Mouse (Mus musculus): ENCODE results near the gene Armc8. TPM values are rescaled to one million over a fixed set of nuclear protein-coding genes. Genes with fewer than 3 reads are reported as not detected.
A peak's percentile ranks its signal among the peaks of the same experiment; 100 is the strongest.
"Not testable (repeated sequence)": the region's sequence is repeated elsewhere in the genome, so short reads cannot be mapped to it uniquely, and the experiment has no call there.

The Armc8 gene
- 19.5 and 23.7 TPM in 2 replicates for polyA plus RNA-seq (2014; fragmentation: Nextera tagmentation; extraction: Ambion mirVana)

- peak within 1 kb of the TSS; percentile 97 for H3K4me3 ChIP-seq (ENCODE audit: low read depth, low read length)
- H3K4me2 ChIP-seq, result peak within 1 kb of the TSS; percentile 65
- H3K36me3 ChIP-seq (ENCODE audit: control insufficient read depth, insufficient read depth, low read length), result no peaks in the 10 kb centered on the region
- H3K9ac ChIP-seq (ENCODE audit: low read depth, low read length), result peak within 1 kb of the TSS; percentile 96
- H3K27ac ChIP-seq (ENCODE audit: low read depth, low read length), result peak within 1 kb of the TSS; percentile 95
- H3K9me3 ChIP-seq (ENCODE audit: control insufficient read depth, low read length), result no peaks in the 10 kb centered on the region
- peak; percentile 94 for DNase-seq (ENCODE audit: low spot score)
- ATAC-seq (replicated peaks; ENCODE audit: low FRiP score), result peak; percentile 93
- H3K27me3 ChIP-seq (replicated peaks; ENCODE audit: control insufficient read depth, insufficient read depth, low read length), result no peaks in the 10 kb centered on the region
- WGBS, result under 1% methylated on average over 70 of the region's 70 CpGs
- peaks cover 18% of the 10 kb centered on the region for H3K4me1 ChIP-seq (replicated peaks; ENCODE audit: control insufficient read depth, insufficient read depth, low read length)
Measured at GRCm38 (mm10) chr9:99568347-99569070, at the start of gene Armc8. Gene Armc8 (minus strand): TSS chr9:99568899.

- H3K27ac ChIP-seq (ENCODE audit: low read depth, low read length), result no peak within 1 kb of the TSS
- H3K27me3 ChIP-seq (replicated peaks; ENCODE audit: control insufficient read depth, insufficient read depth, low read length), result no peaks in the 10 kb centered on the region
- no peaks in the 10 kb centered on the region for H3K4me1 ChIP-seq (replicated peaks; ENCODE audit: control insufficient read depth, insufficient read depth, low read length)
- WGBS, result 29% methylated on average over 2 of the region's 2 CpGs
- H3K9ac ChIP-seq (ENCODE audit: low read depth, low read length), result no peak within 1 kb of the TSS
- no peak within 1 kb of the TSS for H3K4me3 ChIP-seq (ENCODE audit: low read depth, low read length)
- no peaks in the 10 kb centered on the region; the same call in 1 of the 2 replicates for H3K36me3 ChIP-seq (ENCODE audit: control insufficient read depth, insufficient read depth, low read length)
- H3K4me2 ChIP-seq, result no peak within 1 kb of the TSS
- no peak for ATAC-seq (replicated peaks; ENCODE audit: low FRiP score)
- no peaks in the 10 kb centered on the region for H3K9me3 ChIP-seq (ENCODE audit: control insufficient read depth, low read length)
- no peak for DNase-seq (ENCODE audit: low spot score)
Measured at GRCm38 (mm10) chr9:99612202-99612601, 43.5 kb upstream of the Armc8 start, which contains the start of gene A4gnt. Gene A4gnt (plus strand): TSS chr9:99612502.

GRCm38 (mm10) chr9:99603566-99603965, 34.9 kb upstream of the Armc8 start:
- 78% methylated on average over 2 of the region's 2 CpGs for WGBS
- ATAC-seq (replicated peaks; ENCODE audit: low FRiP score), result no peak

GRCm38 (mm10) chr9:99599127-99599526, 30.4 kb upstream of the Armc8 start:
- H3K36me3 ChIP-seq (ENCODE audit: control insufficient read depth, insufficient read depth, low read length); H3K4me1 ChIP-seq (replicated peaks; ENCODE audit: control insufficient read depth, insufficient read depth, low read length); DNase-seq (ENCODE audit: low spot score); H3K4me2 ChIP-seq; H3K27me3 ChIP-seq (replicated peaks; ENCODE audit: control insufficient read depth, insufficient read depth, low read length); H3K9ac ChIP-seq (ENCODE audit: low read depth, low read length); H3K4me3 ChIP-seq (ENCODE audit: low read depth, low read length); H3K9me3 ChIP-seq (ENCODE audit: control insufficient read depth, low read length); H3K27ac ChIP-seq (ENCODE audit: low read depth, low read length); ATAC-seq (replicated peaks; ENCODE audit: low FRiP score): not testable (repeated sequence)
- 86% methylated on average over 6 of the region's 6 CpGs for WGBS

More at GRCm38 (mm10) chr9:99603566-99603965, 34.9 kb upstream of the Armc8 start:
- Histone ChIP-seq H3K4me2 (no peak overlapping the region), H3K4me1 (replicated peaks; ENCODE audit: control insufficient read depth, insufficient read depth, low read length) (no peaks in the 10 kb centered on the region), H3K9ac (ENCODE audit: low read depth, low read length) (no peak overlapping the region), H3K27me3 (replicated peaks; ENCODE audit: control insufficient read depth, insufficient read depth, low read length) (no peaks in the 10 kb centered on the region), H3K9me3 (ENCODE audit: control insufficient read depth, low read length) (no peaks in the 10 kb centered on the region), H3K27ac (ENCODE audit: low read depth, low read length) (no peak overlapping the region), H3K36me3 (ENCODE audit: control insufficient read depth, insufficient read depth, low read length) (no peaks in the 10 kb centered on the region), H3K4me3 (ENCODE audit: low read depth, low read length) (no peak overlapping the region)
- no peak for DNase-seq (ENCODE audit: low spot score)

- WGBS, result 56% methylated on average over 8 of the region's 8 CpGs
- ATAC-seq (replicated peaks; ENCODE audit: low FRiP score), result no peak
Measured at GRCm38 (mm10) chr9:99591144-99591543, 22.4 kb upstream of the Armc8 start.

GRCm38 (mm10) chr9:99587505-99588202, 19.0 kb upstream of the Armc8 start:
- no peaks in the 10 kb centered on the region for H3K4me1 ChIP-seq (replicated peaks; ENCODE audit: control insufficient read depth, insufficient read depth, low read length)
- peak; percentile 49; the same call in 1 of the 2 replicates for ATAC-seq (replicated peaks; ENCODE audit: low FRiP score)
- H3K9ac ChIP-seq (ENCODE audit: low read depth, low read length), result no peak overlapping the region
- peak; percentile 53 for DNase-seq (ENCODE audit: low spot score)
- no peaks in the 10 kb centered on the region for H3K27me3 ChIP-seq (replicated peaks; ENCODE audit: control insufficient read depth, insufficient read depth, low read length)
- H3K36me3 ChIP-seq (ENCODE audit: control insufficient read depth, insufficient read depth, low read length), result peaks cover 13% of the 10 kb centered on the region
- no peak overlapping the region for H3K4me3 ChIP-seq (ENCODE audit: low read depth, low read length)
- WGBS, result 26% methylated on average over 8 of the region's 8 CpGs
- H3K27ac ChIP-seq (ENCODE audit: low read depth, low read length), result no peak overlapping the region
- no peaks in the 10 kb centered on the region for H3K9me3 ChIP-seq (ENCODE audit: control insufficient read depth, low read length)
- H3K4me2 ChIP-seq, result no peak overlapping the region

More at GRCm38 (mm10) chr9:99591144-99591543, 22.4 kb upstream of the Armc8 start:
- Histone ChIP-seq H3K36me3 (ENCODE audit: control insufficient read depth, insufficient read depth, low read length) (no peaks in the 10 kb centered on the region), H3K4me1 (replicated peaks; ENCODE audit: control insufficient read depth, insufficient read depth, low read length) (no peaks in the 10 kb centered on the region), H3K4me2 (no peak overlapping the region), H3K9ac (ENCODE audit: low read depth, low read length) (no peak overlapping the region), H3K9me3 (ENCODE audit: control insufficient read depth, low read length) (no peaks in the 10 kb centered on the region), H3K27ac (ENCODE audit: low read depth, low read length) (no peak overlapping the region), H3K4me3 (ENCODE audit: low read depth, low read length) (no peak overlapping the region), H3K27me3 (replicated peaks; ENCODE audit: control insufficient read depth, insufficient read depth, low read length) (no peaks in the 10 kb centered on the region)
- no peak for DNase-seq (ENCODE audit: low spot score)

GRCm38 (mm10) chr9:99580655-99581054, 12.0 kb upstream of the Armc8 start:
- H3K4me1 ChIP-seq (replicated peaks; ENCODE audit: control insufficient read depth, insufficient read depth, low read length), result peaks cover 9% of the 10 kb centered on the region
- H3K27ac ChIP-seq (ENCODE audit: low read depth, low read length), result no peak overlapping the region
- DNase-seq (ENCODE audit: low spot score), result no peak
- H3K4me3 ChIP-seq (ENCODE audit: low read depth, low read length), result no peak overlapping the region
- no peaks in the 10 kb centered on the region for H3K27me3 ChIP-seq (replicated peaks; ENCODE audit: control insufficient read depth, insufficient read depth, low read length)
- no peak overlapping the region for H3K4me2 ChIP-seq
- no peaks in the 10 kb centered on the region for H3K9me3 ChIP-seq (ENCODE audit: control insufficient read depth, low read length)
- WGBS, result 51% methylated on average over 2 of the region's 2 CpGs
- no peak overlapping the region for H3K9ac ChIP-seq (ENCODE audit: low read depth, low read length)
- peaks cover 27% of the 10 kb centered on the region for H3K36me3 ChIP-seq (ENCODE audit: control insufficient read depth, insufficient read depth, low read length)
- no peak for ATAC-seq (replicated peaks; ENCODE audit: low FRiP score)

GRCm38 (mm10) chr9:99575677-99576480, 7.2 kb upstream of the Armc8 start, which contains the start of gene Dbr1:
Gene Dbr1 (plus strand): TSS chr9:99575799.
- peaks cover 6% of the 10 kb centered on the region; the same call in 1 of the 2 replicates for H3K36me3 ChIP-seq (ENCODE audit: control insufficient read depth, insufficient read depth, low read length)
- peak within 1 kb of the TSS; percentile 76 for H3K27ac ChIP-seq (ENCODE audit: low read depth, low read length)
- under 1% methylated on average over 57 of the region's 57 CpGs for WGBS
- H3K9me3 ChIP-seq (ENCODE audit: control insufficient read depth, low read length), result no peaks in the 10 kb centered on the region
- no peaks in the 10 kb centered on the region for H3K27me3 ChIP-seq (replicated peaks; ENCODE audit: control insufficient read depth, insufficient read depth, low read length)
- ATAC-seq (replicated peaks; ENCODE audit: low FRiP score), result peak; percentile 95
- peak within 1 kb of the TSS; percentile 95 for H3K9ac ChIP-seq (ENCODE audit: low read depth, low read length)
- peak; percentile 91 for DNase-seq (ENCODE audit: low spot score)
- peaks cover 9% of the 10 kb centered on the region for H3K4me1 ChIP-seq (replicated peaks; ENCODE audit: control insufficient read depth, insufficient read depth, low read length)
- peak within 1 kb of the TSS; percentile 88 for H3K4me3 ChIP-seq (ENCODE audit: low read depth, low read length)
- peak within 1 kb of the TSS; percentile 82 for H3K4me2 ChIP-seq

Measured in liver, embryonic 11.5 days (tissue).